Mouse (Mus musculus): ENCODE measurements around the gene Gadd45g. TPM values are rescaled to one million over a fixed set of nuclear protein-coding genes. Genes with fewer than 3 reads are reported as not detected.

The Gadd45g gene
- polyA plus RNA-seq, 1 experiment from 2014 or later: 145 TPM

GRCm38 (mm10) chr13:51859174-51859573, 12.7 kb downstream of the Gadd45g start:
- 89% methylated on average over 8 of the region's 8 CpGs for WGBS
- H3K9me3 ChIP-seq: no peaks in the 10 kb centered on the region
- H3K4me1 ChIP-seq: 0 out of 2 replicates have a peak, but pooled peaks cover 2% of the 10 kb centered on the region
- no peaks in the 10 kb centered on the region for H3K27me3 ChIP-seq
- no peak overlapping the region for H3K4me3 ChIP-seq
- H3K27ac ChIP-seq (replicated peaks): no peak overlapping the region
- no peak overlapping the region for H3K4me2 ChIP-seq (replicated peaks)
- no peak overlapping the region for H3K9ac ChIP-seq (replicated peaks)
- no peaks in the 10 kb centered on the region for H3K36me3 ChIP-seq
- no peak for ATAC-seq (replicated peaks)

GRCm38 (mm10) chr13:51859798-51860197, 13.3 kb downstream of the Gadd45g start:
- H3K27me3 ChIP-seq: no peaks in the 10 kb centered on the region
- H3K27ac ChIP-seq (replicated peaks): no peak overlapping the region
- WGBS: 88% methylated on average over 3 of the region's 3 CpGs
- no peaks in the 10 kb centered on the region for H3K36me3 ChIP-seq
- no peak overlapping the region for H3K4me2 ChIP-seq (replicated peaks)
- H3K4me1 ChIP-seq: no peaks in the 10 kb centered on the region
- H3K9ac ChIP-seq (replicated peaks): no peak overlapping the region
- no peaks in the 10 kb centered on the region for H3K9me3 ChIP-seq
- H3K4me3 ChIP-seq: no peak overlapping the region
- ATAC-seq (replicated peaks): no peak

GRCm38 (mm10) chr13:51862750-51863149, 16.3 kb downstream of the Gadd45g start:
- WGBS: 85% methylated on average over 1 of the region's 1 CpGs
- Histone ChIP-seq H3K27me3 (no peaks in the 10 kb centered on the region), H3K9ac (replicated peaks) (no peak overlapping the region), H3K4me3 (no peak overlapping the region), H3K4me2 (replicated peaks) (no peak overlapping the region), H3K4me1 (no peaks in the 10 kb centered on the region), H3K36me3 (no peaks in the 10 kb centered on the region), H3K27ac (replicated peaks) (no peak overlapping the region), H3K9me3 (no peaks in the 10 kb centered on the region)
- no peak for ATAC-seq (replicated peaks)

GRCm38 (mm10) chr13:51866151-51866659, 19.7 kb downstream of the Gadd45g start:
- Histone ChIP-seq H3K9ac (replicated peaks) (no peak overlapping the region), H3K4me1 (peaks cover 10% of the 10 kb centered on the region), H3K27me3 (no peaks in the 10 kb centered on the region), H3K27ac (replicated peaks) (no peak overlapping the region), H3K4me2 (replicated peaks) (no peak overlapping the region), H3K36me3 (no peaks in the 10 kb centered on the region), H3K9me3 (no peaks in the 10 kb centered on the region), H3K4me3 (no peak overlapping the region)
- 68% methylated on average over 11 of the region's 11 CpGs for WGBS
- ATAC-seq (replicated peaks): no peak

GRCm38 (mm10) chr13:51868491-51869128, 22.1 kb downstream of the Gadd45g start:
- H3K27me3 ChIP-seq: no peaks in the 10 kb centered on the region
- H3K4me3 ChIP-seq: no peak overlapping the region
- no peaks in the 10 kb centered on the region for H3K9me3 ChIP-seq
- WGBS: 35% methylated on average over 12 of the region's 12 CpGs
- no peak overlapping the region for H3K4me2 ChIP-seq (replicated peaks)
- H3K36me3 ChIP-seq: no peaks in the 10 kb centered on the region
- H3K27ac ChIP-seq (replicated peaks): no peak overlapping the region
- no peak overlapping the region for H3K9ac ChIP-seq (replicated peaks)
- H3K4me1 ChIP-seq: peaks cover 10% of the 10 kb centered on the region
- ATAC-seq (replicated peaks): peak; percentile 61

- Histone ChIP-seq H3K4me3 (no peak overlapping the region), H3K4me1 (peaks cover 10% of the 10 kb centered on the region), H3K9ac (replicated peaks) (no peak overlapping the region), H3K4me2 (replicated peaks) (no peak overlapping the region), H3K27me3 (no peaks in the 10 kb centered on the region), H3K27ac (replicated peaks) (no peak overlapping the region), H3K9me3 (no peaks in the 10 kb centered on the region), H3K36me3 (no peaks in the 10 kb centered on the region)
- peak; percentile 51 for ATAC-seq (replicated peaks)
- 46% methylated on average over 9 of the region's 9 CpGs for WGBS
Measured at GRCm38 (mm10) chr13:51869129-51869491, 22.6 kb downstream of the Gadd45g start.

GRCm38 (mm10) chr13:51871148-51871547, 24.7 kb downstream of the Gadd45g start:
- H3K27me3 ChIP-seq: no peaks in the 10 kb centered on the region
- no peaks in the 10 kb centered on the region for H3K36me3 ChIP-seq
- 94% methylated on average over 4 of the region's 4 CpGs for WGBS
- H3K4me1 ChIP-seq: peaks cover 10% of the 10 kb centered on the region
- H3K4me2 ChIP-seq (replicated peaks): no peak overlapping the region
- no peak for ATAC-seq (replicated peaks)
- no peaks in the 10 kb centered on the region for H3K9me3 ChIP-seq
- H3K27ac ChIP-seq (replicated peaks): no peak overlapping the region
- no peak overlapping the region for H3K4me3 ChIP-seq
- no peak overlapping the region for H3K9ac ChIP-seq (replicated peaks)

GRCm38 (mm10) chr13:51872252-51872962, 25.9 kb downstream of the Gadd45g start:
- Histone ChIP-seq H3K4me1 (peaks cover 10% of the 10 kb centered on the region), H3K9me3 (no peaks in the 10 kb centered on the region), H3K9ac (replicated peaks) (no peak overlapping the region), H3K27me3 (no peaks in the 10 kb centered on the region), H3K4me3 (no peak overlapping the region), H3K4me2 (replicated peaks) (no peak overlapping the region), H3K36me3 (no peaks in the 10 kb centered on the region), H3K27ac (replicated peaks) (no peak overlapping the region)
- WGBS: 90% methylated on average over 9 of the region's 9 CpGs
- no peak for ATAC-seq (replicated peaks)

- no peaks in the 10 kb centered on the region for H3K9me3 ChIP-seq
- no peaks in the 10 kb centered on the region for H3K36me3 ChIP-seq
- WGBS: 94% methylated on average over 9 of the region's 9 CpGs
- H3K27me3 ChIP-seq: no peaks in the 10 kb centered on the region
- no peak overlapping the region for H3K9ac ChIP-seq (replicated peaks)
- H3K4me3 ChIP-seq: no peak overlapping the region
- no peak for ATAC-seq (replicated peaks)
- no peak overlapping the region for H3K4me2 ChIP-seq (replicated peaks)
- H3K4me1 ChIP-seq: peaks cover 10% of the 10 kb centered on the region
- no peak overlapping the region for H3K27ac ChIP-seq (replicated peaks)
Measured at GRCm38 (mm10) chr13:51872963-51873514, 26.6 kb downstream of the Gadd45g start.

- Histone ChIP-seq H3K36me3 (no peaks in the 10 kb centered on the region), H3K4me1 (peaks cover 5% of the 10 kb centered on the region), H3K4me3 (no peak overlapping the region), H3K9ac (replicated peaks) (no peak overlapping the region), H3K27ac (replicated peaks) (no peak overlapping the region), H3K27me3 (no peaks in the 10 kb centered on the region), H3K4me2 (replicated peaks) (no peak overlapping the region), H3K9me3 (no peaks in the 10 kb centered on the region)
- 80% methylated on average over 5 of the region's 5 CpGs for WGBS
- ATAC-seq (replicated peaks): no peak
Measured at GRCm38 (mm10) chr13:51873786-51874185, 27.3 kb downstream of the Gadd45g start.

GRCm38 (mm10) chr13:51876131-51876530, 29.7 kb downstream of the Gadd45g start:
- no peaks in the 10 kb centered on the region for H3K4me1 ChIP-seq
- H3K4me2 ChIP-seq (replicated peaks): no peak overlapping the region
- H3K9me3 ChIP-seq: no peaks in the 10 kb centered on the region
- H3K27me3 ChIP-seq: no peaks in the 10 kb centered on the region
- 83% methylated on average over 12 of the region's 12 CpGs for WGBS
- ATAC-seq (replicated peaks): no peak
- H3K9ac ChIP-seq (replicated peaks): no peak overlapping the region
- no peak overlapping the region for H3K27ac ChIP-seq (replicated peaks)
- no peaks in the 10 kb centered on the region for H3K36me3 ChIP-seq
- no peak overlapping the region for H3K4me3 ChIP-seq

GRCm38 (mm10) chr13:51878806-51879205, 32.3 kb downstream of the Gadd45g start:
- Histone ChIP-seq H3K27me3 (no peaks in the 10 kb centered on the region), H3K27ac (replicated peaks) (no peak overlapping the region), H3K4me2 (replicated peaks) (no peak overlapping the region), H3K9me3 (no peaks in the 10 kb centered on the region), H3K36me3 (no peaks in the 10 kb centered on the region), H3K9ac (replicated peaks) (no peak overlapping the region), H3K4me3 (no peak overlapping the region), H3K4me1 (no peaks in the 10 kb centered on the region)
- ATAC-seq (replicated peaks): no peak
- 23% methylated on average over 8 of the region's 8 CpGs for WGBS
